Mouse (Mus musculus) CH12.LX (cell line): Measurements from ENCODE around the gene Zfp473. TPM values are rescaled to one million over a fixed set of nuclear protein-coding genes. Genes with fewer than 3 reads are reported as not detected.

Experiments
- DNase-seq: peaks from one replicate; pipeline ENCODE4 v3.0.0-alpha.2; 2013; ENCODE audit errors: extremely low read depth
- H3K27ac ChIP-seq: 2 replicates; pipeline ENCODE4 v1.5.1; 2012; ENCODE audit warnings: low read depth, mild to moderate bottlenecking, control low read depth, moderate library complexity; ENCODE audit not compliant: insufficient read depth
- H3K27me3 ChIP-seq: replicated peaks from 2 replicates; pipeline ENCODE3; 2012; ENCODE audit warnings: inconsistent platforms
- H3K36me3 ChIP-seq, 2 experiments: replicated peaks in 1 of 2; 2 replicates each; pipeline versions ENCODE3 to v1.6.1; 2012; ENCODE audit warnings: inconsistent platforms in 1 of 2, low read length in 1 of 2, mild to moderate bottlenecking in 1 of 2, mixed read lengths in 1 of 2, moderate library complexity in 1 of 2; ENCODE audit not compliant: control insufficient read depth in 1 of 2, insufficient read depth in 1 of 2
- H3K4me1 ChIP-seq, 2 experiments: 2 replicates each; pipeline ENCODE4 v1.6.1; 2012; ENCODE audit warnings: inconsistent platforms in 1 of 2, moderate library complexity in 1 of 2; ENCODE audit not compliant: insufficient read depth in 2 of 2, control insufficient read depth in 1 of 2
- H3K4me2 ChIP-seq: 2 replicates; pipeline ENCODE4 v1.6.1; 2012; ENCODE audit warnings: low read depth, mild to moderate bottlenecking, control low read depth; ENCODE audit not compliant: poor library complexity, insufficient read depth, severe bottlenecking
- H3K4me3 ChIP-seq, 3 experiments: fragments of 150-350 bp in 1 of 3; sonication (generic) in 1 of 3; replicated peaks in 1 of 3; 2 replicates each; pipeline versions ENCODE3 to v1.5.1; 2011 to 2012; ENCODE audit warnings: low read depth in 2 of 3, low read length in 2 of 3, mild to moderate bottlenecking in 2 of 3, moderate library complexity in 2 of 3, control low read depth in 1 of 3, improper control_type of control experiment in 1 of 3, inconsistent platforms in 1 of 3, mixed read lengths in 1 of 3; ENCODE audit not compliant: poor library complexity in 1 of 3
- H3K79me2 ChIP-seq: replicated peaks from 2 replicates; pipeline ENCODE4 v1.6.1; 2012; ENCODE audit warnings: mild to moderate bottlenecking, moderate library complexity; ENCODE audit not compliant: control insufficient read depth, poor library complexity, insufficient read depth, severe bottlenecking; ENCODE audit errors: extremely low read depth
- H3K9ac ChIP-seq: 2 replicates; pipeline ENCODE4 v1.6.1; 2012; ENCODE audit warnings: low read depth, mild to moderate bottlenecking, control low read depth, moderate library complexity; ENCODE audit not compliant: insufficient read depth
- H3K9me3 ChIP-seq: replicated peaks from 2 replicates; pipeline ENCODE3; 2012; ENCODE audit warnings: low read length, inconsistent platforms, mixed read lengths
- BHLHE40 ChIP-seq: IDR thresholded peaks from 2 replicates; pipeline ENCODE4 v1.6.1; 2011; ENCODE audit warnings: mild to moderate bottlenecking, low read depth, low read length, improper control_type of control experiment
- CHD2 ChIP-seq: IDR thresholded peaks from 2 replicates; pipeline ENCODE4 v1.6.1; 2011; ENCODE audit warnings: low read length, improper control_type of control experiment
- CTCF ChIP-seq, 2 experiments: IDR thresholded peaks in 1 of 2; conservative IDR thresholded peaks in 1 of 2; 2 replicates each; pipeline ENCODE4 v1.5.1; 2011 to 2012; ENCODE audit warnings: low read depth in 2 of 2, low read length in 2 of 2, improper control_type of control experiment in 1 of 2, inconsistent platforms in 1 of 2, mild to moderate bottlenecking in 1 of 2, moderate library complexity in 1 of 2
- ELF1 ChIP-seq: IDR thresholded peaks from 2 replicates; pipeline ENCODE4 v1.6.1; 2014; ENCODE audit warnings: low read depth, mild to moderate bottlenecking, inconsistent platforms, low read length, improper control_type of control experiment
- EP300 ChIP-seq: IDR thresholded peaks from 2 replicates; pipeline ENCODE4 v1.6.1; 2011; ENCODE audit warnings: low read length, improper control_type of control experiment
- HCFC1 ChIP-seq: IDR thresholded peaks from 2 replicates; pipeline ENCODE4 v1.6.1; 2012; ENCODE audit warnings: low read depth, mild to moderate bottlenecking, inconsistent platforms, low read length, improper control_type of control experiment
- IRF4 ChIP-seq: IDR thresholded peaks from 2 replicates; pipeline ENCODE4 v1.6.1; 2014; ENCODE audit warnings: low read depth, mild to moderate bottlenecking, inconsistent platforms, low read length, improper control_type of control experiment
- KAT2A ChIP-seq: IDR thresholded peaks from 2 replicates; pipeline ENCODE4 v1.6.1; 2012; ENCODE audit warnings: low read length, improper control_type of control experiment, inconsistent platforms; ENCODE audit not compliant: insufficient replicate concordance
- MAZ ChIP-seq: IDR thresholded peaks from 2 replicates; pipeline ENCODE4 v1.6.1; 2012; ENCODE audit warnings: low read depth, mild to moderate bottlenecking, inconsistent platforms, low read length, improper control_type of control experiment, moderate library complexity
- MXI1 ChIP-seq: IDR thresholded peaks from 2 replicates; pipeline ENCODE4 v1.6.1; 2011; ENCODE audit warnings: mild to moderate bottlenecking, low read depth, low read length, improper control_type of control experiment
- PAX5 ChIP-seq: IDR thresholded peaks from 2 replicates; pipeline ENCODE4 v1.6.1; 2012; ENCODE audit warnings: low read length, inconsistent platforms, mixed read lengths
- POLR2A ChIP-seq: IDR thresholded peaks from 2 replicates; pipeline ENCODE4 v1.6.1; 2011; ENCODE audit warnings: low read depth, mild to moderate bottlenecking, improper control_type of control experiment, low read length
- POLR2AphosphoS2 ChIP-seq: IDR thresholded peaks from 2 replicates; pipeline ENCODE4 v1.6.1; 2011; ENCODE audit warnings: low read depth, low read length, improper control_type of control experiment
- RAD21 ChIP-seq: IDR thresholded peaks from 2 replicates; pipeline ENCODE4 v1.6.1; 2011; ENCODE audit warnings: low read depth, mild to moderate bottlenecking, low read length, improper control_type of control experiment, moderate library complexity
- SIN3A ChIP-seq: IDR thresholded peaks from 2 replicates; pipeline ENCODE4 v1.6.1; 2012; ENCODE audit warnings: low read length, improper control_type of control experiment, inconsistent platforms
- SMC3 ChIP-seq: IDR thresholded peaks from 2 replicates; pipeline ENCODE4 v1.6.1; 2011; ENCODE audit warnings: low read depth, low read length, improper control_type of control experiment
- TBP ChIP-seq: conservative IDR thresholded peaks from 2 replicates; pipeline ENCODE4 v1.6.1; 2011; ENCODE audit warnings: low read depth, low read length, improper control_type of control experiment
- ZMIZ1 ChIP-seq: IDR thresholded peaks from 2 replicates; pipeline ENCODE4 v1.6.1; 2012; ENCODE audit warnings: low read depth, mild to moderate bottlenecking, inconsistent platforms, low read length, improper control_type of control experiment
- ZNF384 ChIP-seq: IDR thresholded peaks from 2 replicates; pipeline ENCODE4 v1.6.1; 2012; ENCODE audit warnings: low read depth, low read length, improper control_type of control experiment, inconsistent platforms
- dilution Hi-C: fragments of 300-500 bp; cut with MboI; formaldehyde crosslinking; loops from 2 replicates; pipeline ENCODE4 v1.14.3; 2020; ENCODE audit warnings: low sequenced_read_pairs; ENCODE audit not compliant: extremely low pct_unique_long_range_greater_than_20kb, extremely low pct_ligation_motif_present
- in situ Hi-C: fragments of 300-500 bp; cut with MboI; formaldehyde crosslinking; loops from 3 replicates; pipeline ENCODE4 v1.14.3; 2019; ENCODE audit warnings: low sequenced_read_pairs, low pct_ligation_motif_present, low pct_unique_long_range_greater_than_20kb, mixed read lengths
- polyA plus RNA-seq: library from polyadenylated mRNA; unstranded; fragments of >175 nt; gene quantifications from 2 replicates; pipeline ENCODE4 v1.2.1, GENCODE M21; 2012; ENCODE audit warnings: low read depth; ENCODE audit not compliant: insufficient read length
- total RNA-seq, 2 experiments: library from RNA; depleted of rRNA; stranded (reverse); fragments of 300-350 nt in 1 of 2; fragments of >200 nt in 1 of 2; gene quantifications; 2 replicates each; pipeline ENCODE4 v1.2.3; 2012 to 2014

The Zfp473 gene
- total and polyA plus RNA-seq, 3 experiments: 8.7 to 10.0 (median 9.3) TPM

GRCm38 (mm10) chr7:44745076-44745475 is 5.8 kb downstream of the Zfp473 start:
- peak; percentile 20 for TF ChIP-seq SMC3
- TF ChIP-seq CHD2: no peak
- peak; percentile 25; the same call in 1 of the 2 replicates for TF ChIP-seq IRF4
- 0 out of 2 replicates have a peak, but pooled peaks have one; percentile 19 for TF ChIP-seq POLR2A
- peak; percentile 52; the same call in 1 of the 2 replicates for TF ChIP-seq MXI1
- TF ChIP-seq BHLHE40: peak; percentile 57
- no peak for TF ChIP-seq ZMIZ1
- TF ChIP-seq SIN3A: no peak
- no peak for TF ChIP-seq PAX5
- no peak for TF ChIP-seq KAT2A
- TF ChIP-seq HCFC1: no peak
- no peak for TF ChIP-seq ELF1
- TF ChIP-seq MAZ: peak; percentile 69; the same call in 1 of the 2 replicates
- TF ChIP-seq POLR2AphosphoS2: no peak
- no peak for TF ChIP-seq EP300
- peak in 1 of 2 experiments; percentile 70; a peak in 2 of 4 replicates for TF ChIP-seq CTCF (conservative IDR thresholded peaks at IDR 0.05 in 1 of 2, IDR thresholded peaks at IDR 0.05 in 1 of 2; ENCODE audit: low read depth in 2 of 2, low read length in 2 of 2)
- peak; percentile 45 for TF ChIP-seq RAD21
- Histone ChIP-seq H3K4me1 (peaks cover 3 to 32% of the 10 kb centered on the region in 2 experiments; a peak in 2 of 4 replicates), H3K36me3 (peaks cover 5 to 23% of the 10 kb centered on the region in 2 experiments), H3K27ac (no peak overlapping the region), H3K4me2 (peak overlapping the region; percentile 83), H3K9ac (peak overlapping the region; percentile 72), H3K79me2 (peaks cover 12% of the 10 kb centered on the region), H3K27me3 (no peaks in the 10 kb centered on the region), H3K4me3 (peak overlapping the region; percentile 25 to 51 (median 46)), H3K9me3 (no peaks in the 10 kb centered on the region)
- in situ Hi-C loops: loop anchor here (10.0 kb wide), 1 partner anchor 210 kb away; no protein-coding TSS in a partner anchor
- dilution Hi-C loops: no loop called here
- peak; percentile 83 for DNase-seq

- DNase-seq: no peak
- Histone ChIP-seq H3K4me2 (no peak overlapping the region), H3K36me3 (peaks cover 9 to 30% of the 10 kb centered on the region in 2 experiments), H3K9me3 (no peaks in the 10 kb centered on the region), H3K27me3 (no peaks in the 10 kb centered on the region), H3K79me2 (peaks cover 12% of the 10 kb centered on the region), H3K9ac (no peak overlapping the region), H3K4me3 (no peak overlapping the region), H3K27ac (no peak overlapping the region), H3K4me1 (peaks cover 3 to 26% of the 10 kb centered on the region in 2 experiments; a peak in 2 of 4 replicates)
- dilution Hi-C loops (no loop called here), in situ Hi-C loops (loop anchor here (10.0 kb wide), 1 partner anchor 211 kb away; no protein-coding TSS in a partner anchor)
- no peak for TF ChIP-seq ZNF384
- TF ChIP-seq TBP: no peak
Observed at GRCm38 (mm10) chr7:44744270-44744669, 6.6 kb downstream of the Zfp473 start.
